Comparison of ENCODE assay signal across 14 mouse cellular contexts in the genomic region with DNA sequence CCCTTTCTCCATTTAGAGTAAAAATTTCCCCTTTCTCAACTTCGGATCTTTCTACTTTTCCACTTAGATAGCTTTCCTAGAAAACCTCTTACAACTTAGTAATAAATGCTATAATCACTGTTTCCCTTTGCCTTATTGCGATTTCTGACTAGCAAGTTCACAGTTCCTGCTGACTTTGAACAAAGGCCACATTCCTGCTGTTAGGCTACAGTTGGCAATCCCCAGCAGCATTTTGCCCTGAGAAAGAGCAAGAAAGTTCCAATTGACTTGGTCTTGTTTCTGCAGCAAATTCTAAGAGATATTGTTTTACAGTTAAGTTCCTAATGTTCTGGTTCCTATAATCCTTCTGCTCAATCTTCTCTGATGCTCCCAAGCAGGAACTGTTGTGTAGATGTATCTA.
"Had no signal": no experiment of that assay in that cellular context is flagged by ENCODE, and none has a peak within 500 bp of the region (broad histone marks: within the 10 kb centered on the region; RNA-seq: fewer than 3 reads in every experiment).

No protein-coding gene starts in this region.

- H3K4me1 ChIP-seq: megakaryocyte, embryonic 14.5 days; midbrain, embryonic 13.5 days; midbrain, embryonic 15.5 days; neural tube, embryonic 12.5 days; stomach, embryonic 15.5 days had no signal

- H3K27me3 ChIP-seq: megakaryocyte, embryonic 14.5 days; midbrain, embryonic 13.5 days; midbrain, embryonic 15.5 days; neural tube, embryonic 12.5 days; stomach, embryonic 15.5 days had no signal

- H3K9ac ChIP-seq: lung, embryonic 14.5 days; midbrain, embryonic 13.5 days; midbrain, embryonic 15.5 days; neural tube, embryonic 12.5 days; stomach, embryonic 15.5 days had no signal

- H3K9me3 ChIP-seq: midbrain, embryonic 13.5 days; midbrain, embryonic 15.5 days; neural tube, embryonic 12.5 days; stomach, embryonic 15.5 days had no signal

- H3K27ac ChIP-seq: macrophage; midbrain, embryonic 13.5 days; midbrain, embryonic 15.5 days; neural tube, embryonic 12.5 days; stomach, embryonic 15.5 days; stomach, postnatal 0 days had no signal

- H3K4me3 ChIP-seq: megakaryocyte, embryonic 14.5 days; midbrain, embryonic 13.5 days; midbrain, embryonic 15.5 days; neural tube, embryonic 12.5 days; stomach, embryonic 15.5 days had no signal

- DNase-seq: lung, adult 18-20 months; lung, embryonic 14.5 days; lung, postnatal 10 days; right cerebral cortex, postnatal 14 days; thymus, adult 2 months; thymus, postnatal 25 days; thymus, postnatal 4 days had no signal

- H3K36me3 ChIP-seq: midbrain, embryonic 13.5 days; midbrain, embryonic 15.5 days; neural tube, embryonic 12.5 days; stomach, embryonic 15.5 days had no signal
